Mouse (Mus musculus) frontal cortex, postnatal 36 days (tissue): ENCODE results near the gene Krtap19-1.
A peak's percentile ranks its signal among the peaks of the same experiment; 100 is the strongest.

Source experiments
- DNase-seq, 2 experiments: peaks; one replicate each; pipeline ENCODE4 v3.0.0; 2022; ENCODE audit warnings: low spot score in 2 of 2

The Krtap19-1 gene

GRCm38 (mm10) chr16:88869311-88869710, at the start of gene Krtap19-1:
Gene Krtap19-1, minus strand, starts transcription at chr16:88869411.
- no peak for DNase-seq

GRCm38 (mm10) chr16:88896357-88896756, 27.1 kb upstream of the Krtap19-1 start, which contains the start of gene Krtap19-5:
Gene Krtap19-5, minus strand, starts transcription at chr16:88896457.
- no peak for DNase-seq

- no peak for DNase-seq
Observed at GRCm38 (mm10) chr16:88886870-88887269, 17.7 kb upstream of the Krtap19-1 start.

GRCm38 (mm10) chr16:88884989-88885388, 15.8 kb upstream of the Krtap19-1 start, which contains the start of gene Krtap19-4:
Gene Krtap19-4, minus strand, starts transcription at chr16:88885089.
- no peak for DNase-seq

- DNase-seq, result no peak
Observed at GRCm38 (mm10) chr16:88877938-88878337, 8.7 kb upstream of the Krtap19-1 start, which contains the start of gene Krtap19-3. Gene Krtap19-3, minus strand, starts transcription at chr16:88878038.

GRCm38 (mm10) chr16:88874169-88874568, 5.0 kb upstream of the Krtap19-1 start, which contains the start of gene Krtap19-2:
Gene Krtap19-2, minus strand, starts transcription at chr16:88874269.
- DNase-seq, result no peak

- no peak for DNase-seq
Observed at GRCm38 (mm10) chr16:88864887-88865407, 4.3 kb downstream of the Krtap19-1 start.

GRCm38 (mm10) chr16:88851450-88851849, 17.8 kb downstream of the Krtap19-1 start:
- no peak for DNase-seq

- no peak for DNase-seq
Observed at GRCm38 (mm10) chr16:88848558-88848957, 20.7 kb downstream of the Krtap19-1 start.

GRCm38 (mm10) chr16:88847363-88847762, 21.8 kb downstream of the Krtap19-1 start:
- no peak for DNase-seq

- no peak for DNase-seq
Observed at GRCm38 (mm10) chr16:88826978-88827377, 42.2 kb downstream of the Krtap19-1 start.

GRCm38 (mm10) chr16:88826095-88826652, 43.0 kb downstream of the Krtap19-1 start, which contains the start of gene Krtap14:
Gene Krtap14, minus strand, starts transcription at chr16:88826145.
- DNase-seq, result no peak

GRCm38 (mm10) chr16:88823736-88824135, 45.5 kb downstream of the Krtap19-1 start:
- peak in 1 of 2 experiments; percentile 11 for DNase-seq

- DNase-seq, result no peak
Observed at GRCm38 (mm10) chr16:88820066-88820465, 49.1 kb downstream of the Krtap19-1 start, which contains the start of gene Krtap15. Gene Krtap15, plus strand, starts transcription at chr16:88820215.
